Mouse (Mus musculus) midbrain, embryonic 15.5 days (tissue): ENCODE results near the gene Mkrn1. TPM values are rescaled to one million over a fixed set of nuclear protein-coding genes. Genes with fewer than 3 reads are reported as not detected.
"Not testable (repeated sequence)": the region's sequence is repeated elsewhere in the genome, so short reads cannot be mapped to it uniquely, and the experiment has no call there.

Experiments
- ATAC-seq: fragments of 200-750 bp; cut with Nextera tagmentation; replicated peaks from 2 replicates; pipeline ENCODE4 v1.8.0; 2017; ENCODE audit warnings: moderate TSS enrichment
- H3K27ac ChIP-seq: fragments of 300-500 bp; sonication (generic); 2 replicates; pipeline ENCODE4 v1.5.1; 2015; ENCODE audit warnings: mild to moderate bottlenecking, inconsistent platforms
- H3K27me3 ChIP-seq: fragments of 300-500 bp; sonication (generic); replicated peaks from 2 replicates; pipeline ENCODE4 v1.6.1; 2015; ENCODE audit warnings: inconsistent platforms
- H3K36me3 ChIP-seq: fragments of 300-500 bp; sonication (generic); replicated peaks from 2 replicates; pipeline ENCODE4 v1.6.1; 2015; ENCODE audit warnings: inconsistent platforms
- H3K4me1 ChIP-seq: fragments of 300-500 bp; sonication (generic); 2 replicates; pipeline ENCODE4 v1.6.1; 2015; ENCODE audit warnings: inconsistent platforms
- H3K4me2 ChIP-seq: fragments of 300-500 bp; sonication (generic); 2 replicates; pipeline ENCODE4 v1.6.1; 2015; ENCODE audit warnings: inconsistent platforms, mild to moderate bottlenecking, moderate library complexity
- H3K4me3 ChIP-seq: fragments of 300-500 bp; sonication (generic); 2 replicates; pipeline ENCODE4 v1.5.1; 2015; ENCODE audit warnings: mild to moderate bottlenecking, inconsistent platforms
- H3K9ac ChIP-seq: fragments of 300-500 bp; sonication (generic); 2 replicates; pipeline ENCODE4 v1.6.1; 2015; ENCODE audit warnings: mild to moderate bottlenecking, inconsistent platforms
- H3K9me3 ChIP-seq: fragments of 300-500 bp; sonication (generic); 2 replicates; pipeline ENCODE4 v1.6.1; 2016; ENCODE audit warnings: inconsistent platforms
- WGBS: fragments of 180-500 bp; shearing (Covaris S2); methylation state at CpG from one replicate; pipeline ENCODE4 v1.1.7; 2015; ENCODE audit warnings: mixed read lengths; 5-methylcytosine and 5-hydroxymethylcytosine counted together
- polyA plus RNA-seq: library from polyadenylated mRNA; unstranded; fragments of >200 nt; fragmentation: Nextera tagmentation; extraction: Ambion mirVana; gene quantifications from 2 replicates; pipeline ENCODE4 v1.2.1, GENCODE M21; 2015

The Mkrn1 gene
- polyA plus RNA-seq, 1 experiment from 2014 or later, result 269 TPM

- H3K27me3 ChIP-seq, result no peaks in the 10 kb centered on the region
- H3K9ac ChIP-seq, result no peak overlapping the region
- no peak for ATAC-seq
- H3K9me3 ChIP-seq, result no peaks in the 10 kb centered on the region
- no peak overlapping the region for H3K4me3 ChIP-seq
- H3K27ac ChIP-seq, result no peak overlapping the region
- no peak overlapping the region for H3K4me2 ChIP-seq
- H3K36me3 ChIP-seq, result no peaks in the 10 kb centered on the region
- no peaks in the 10 kb centered on the region for H3K4me1 ChIP-seq
These were observed 22.6 kb upstream of the Mkrn1 start for GRCm38 (mm10) chr6:39442786-39443287.

- H3K36me3 ChIP-seq, result no peaks in the 10 kb centered on the region
- no peak overlapping the region for H3K4me3 ChIP-seq
- H3K4me2 ChIP-seq, result no peak overlapping the region
- no peak overlapping the region for H3K9ac ChIP-seq
- no peaks in the 10 kb centered on the region for H3K27me3 ChIP-seq
- no peak for ATAC-seq
- H3K4me1 ChIP-seq, result no peaks in the 10 kb centered on the region
- no peak overlapping the region for H3K27ac ChIP-seq
- H3K9me3 ChIP-seq, result no peaks in the 10 kb centered on the region
These were observed 19.9 kb upstream of the Mkrn1 start for GRCm38 (mm10) chr6:39440207-39440606.

GRCm38 (mm10) chr6:39437519-39437918, 17.3 kb upstream of the Mkrn1 start:
- not testable (repeated sequence) for H3K36me3 ChIP-seq, H3K9ac ChIP-seq, H3K4me3 ChIP-seq, H3K4me2 ChIP-seq, H3K9me3 ChIP-seq, H3K27ac ChIP-seq, H3K4me1 ChIP-seq, ATAC-seq, H3K27me3 ChIP-seq
- 93% methylated on average over 6 of the region's 6 CpGs for WGBS

GRCm38 (mm10) chr6:39435875-39436274, 15.6 kb upstream of the Mkrn1 start:
- no peak overlapping the region for H3K9ac ChIP-seq
- H3K9me3 ChIP-seq, result no peaks in the 10 kb centered on the region
- H3K27me3 ChIP-seq, result no peaks in the 10 kb centered on the region
- H3K36me3 ChIP-seq, result no peaks in the 10 kb centered on the region
- H3K4me3 ChIP-seq, result no peak overlapping the region
- H3K4me1 ChIP-seq, result no peaks in the 10 kb centered on the region
- WGBS, result 72% methylated on average over 5 of the region's 5 CpGs
- no peak for ATAC-seq
- no peak overlapping the region for H3K4me2 ChIP-seq
- no peak overlapping the region for H3K27ac ChIP-seq

GRCm38 (mm10) chr6:39434886-39435492, 14.7 kb upstream of the Mkrn1 start:
- Histone ChIP-seq H3K9ac (no peak overlapping the region), H3K4me3 (no peak overlapping the region), H3K36me3 (no peaks in the 10 kb centered on the region), H3K27ac (no peak overlapping the region), H3K9me3 (no peaks in the 10 kb centered on the region), H3K4me1 (no peaks in the 10 kb centered on the region), H3K4me2 (no peak overlapping the region), H3K27me3 (no peaks in the 10 kb centered on the region)
- ATAC-seq, result peak; percentile 48; the same call in 1 of the 2 replicates
- WGBS, result 4% methylated on average over 2 of the region's 2 CpGs

GRCm38 (mm10) chr6:39434111-39434885, 14.0 kb upstream of the Mkrn1 start:
- Histone ChIP-seq H3K9ac (no peak overlapping the region), H3K4me2 (no peak overlapping the region), H3K27me3 (no peaks in the 10 kb centered on the region), H3K4me1 (no peaks in the 10 kb centered on the region), H3K9me3 (no peaks in the 10 kb centered on the region), H3K27ac (no peak overlapping the region), H3K36me3 (no peaks in the 10 kb centered on the region), H3K4me3 (no peak overlapping the region)
- ATAC-seq, result no peak
- 91% methylated on average over 2 of the region's 2 CpGs for WGBS

GRCm38 (mm10) chr6:39433701-39434100, 13.4 kb upstream of the Mkrn1 start:
- H3K36me3 ChIP-seq, result no peaks in the 10 kb centered on the region

GRCm38 (mm10) chr6:39433174-39433573, 12.9 kb upstream of the Mkrn1 start:
- no peaks in the 10 kb centered on the region for H3K36me3 ChIP-seq
- H3K9me3 ChIP-seq, result no peaks in the 10 kb centered on the region
- no peaks in the 10 kb centered on the region for H3K27me3 ChIP-seq
- no peaks in the 10 kb centered on the region for H3K4me1 ChIP-seq
- no peak overlapping the region for H3K4me2 ChIP-seq
- WGBS, result 80% methylated on average over 4 of the region's 4 CpGs
- no peak overlapping the region for H3K27ac ChIP-seq
- no peak for ATAC-seq
- no peak overlapping the region for H3K9ac ChIP-seq
- no peak overlapping the region for H3K4me3 ChIP-seq

More at GRCm38 (mm10) chr6:39433701-39434100, 13.4 kb upstream of the Mkrn1 start:
- no peak for ATAC-seq
- Histone ChIP-seq H3K4me2 (no peak overlapping the region), H3K4me1 (no peaks in the 10 kb centered on the region), H3K4me3 (no peak overlapping the region), H3K9me3 (no peaks in the 10 kb centered on the region), H3K9ac (no peak overlapping the region), H3K27me3 (no peaks in the 10 kb centered on the region), H3K27ac (no peak overlapping the region)

- WGBS, result 78% methylated on average over 11 of the region's 11 CpGs
- Histone ChIP-seq H3K27ac (no peak overlapping the region), H3K4me3 (no peak overlapping the region), H3K9me3 (no peaks in the 10 kb centered on the region), H3K36me3 (no peaks in the 10 kb centered on the region), H3K9ac (no peak overlapping the region), H3K27me3 (no peaks in the 10 kb centered on the region), H3K4me2 (no peak overlapping the region), H3K4me1 (no peaks in the 10 kb centered on the region)
- no peak for ATAC-seq
These were observed 10.5 kb upstream of the Mkrn1 start for GRCm38 (mm10) chr6:39430722-39431121.

GRCm38 (mm10) chr6:39429007-39429788, 8.9 kb upstream of the Mkrn1 start:
- Histone ChIP-seq H3K27ac (no peak overlapping the region), H3K36me3 (no peaks in the 10 kb centered on the region), H3K4me3 (no peak overlapping the region), H3K4me2 (no peak overlapping the region), H3K9ac (no peak overlapping the region), H3K27me3 (no peaks in the 10 kb centered on the region), H3K4me1 (no peaks in the 10 kb centered on the region), H3K9me3 (no peaks in the 10 kb centered on the region)
- WGBS, result 82% methylated on average over 6 of the region's 6 CpGs
- ATAC-seq, result no peak

GRCm38 (mm10) chr6:39427276-39428003, 7.2 kb upstream of the Mkrn1 start:
- no peak for ATAC-seq
- no peaks in the 10 kb centered on the region for H3K4me1 ChIP-seq
- no peak overlapping the region for H3K27ac ChIP-seq
- no peak overlapping the region for H3K4me3 ChIP-seq
- no peaks in the 10 kb centered on the region for H3K9me3 ChIP-seq
- no peaks in the 10 kb centered on the region for H3K36me3 ChIP-seq
- no peak overlapping the region for H3K4me2 ChIP-seq
- H3K9ac ChIP-seq, result no peak overlapping the region
- WGBS, result 78% methylated on average over 4 of the region's 4 CpGs
- no peaks in the 10 kb centered on the region for H3K27me3 ChIP-seq

- no peak overlapping the region for H3K27ac ChIP-seq
- no peak overlapping the region for H3K4me2 ChIP-seq
- no peaks in the 10 kb centered on the region for H3K4me1 ChIP-seq
- H3K27me3 ChIP-seq, result no peaks in the 10 kb centered on the region
- no peak for ATAC-seq
- 86% methylated on average over 4 of the region's 4 CpGs for WGBS
- no peaks in the 10 kb centered on the region for H3K9me3 ChIP-seq
- H3K9ac ChIP-seq, result no peak overlapping the region
- no peaks in the 10 kb centered on the region for H3K36me3 ChIP-seq
- no peak overlapping the region for H3K4me3 ChIP-seq
These were observed 6.5 kb upstream of the Mkrn1 start for GRCm38 (mm10) chr6:39426725-39427124.
